19 mouse cellular contexts compared by ENCODE assay signal in genomic region chr5:15010639-15011582, GRCm38 (mm10). TPM values are rescaled to one million over a fixed set of nuclear protein-coding genes. Genes with fewer than 3 reads are reported as not detected.
A peak's percentile ranks its signal among the peaks of the same experiment; 100 is the strongest.
DNase-seq lines count a peak whose midpoint lies in the region; ATAC-seq and TF ChIP-seq lines count a peak whose summit lies in the region.
"Not testable (repeated sequence)": the region's sequence is repeated elsewhere in the genome, so short reads cannot be mapped to it uniquely, and the experiment has no call there.
"Had no signal": no experiment of that assay in that cellular context is flagged by ENCODE, and none has a peak within 500 bp of the region (broad histone marks: within the 10 kb centered on the region; RNA-seq: fewer than 3 reads in every experiment).

No protein-coding gene starts in this region.

- H3K9me3 ChIP-seq in embryonic facial prominence, embryonic 15.5 days (replicated peaks); heart, embryonic 11.5 days (replicated peaks; ENCODE audit: control insufficient read depth, low read length); limb, embryonic 15.5 days; lung, embryonic 16.5 days (ENCODE audit: control insufficient read depth, low read length); stomach, postnatal 0 days (ENCODE audit: control insufficient read depth, low read length): not testable (repeated sequence)
- peaks cover 18% of the 10 kb centered on the region for H3K9me3 ChIP-seq in hindbrain, embryonic 12.5 days (replicated peaks)
- peaks cover 19% of the 10 kb centered on the region for H3K9me3 ChIP-seq in kidney, embryonic 15.5 days (replicated peaks)
- peaks cover 17% of the 10 kb centered on the region for H3K9me3 ChIP-seq in midbrain, embryonic 16.5 days (replicated peaks; ENCODE audit: control insufficient read depth, low read length, poor library complexity, severe bottlenecking)

- peak; percentile 72 for ATAC-seq in embryonic facial prominence, embryonic 15.5 days (ENCODE audit: insufficient number of reproducible peaks, low FRiP score, low TSS enrichment, low read depth)
- peak; percentile 50 for ATAC-seq in heart, embryonic 11.5 days (replicated peaks; ENCODE audit: insufficient number of reproducible peaks, low FRiP score, low TSS enrichment)
- ATAC-seq in hindbrain, embryonic 12.5 days (ENCODE audit: low FRiP score): peak; percentile 64
- peak; percentile 56; the same call in 1 of the 2 replicates for ATAC-seq in kidney, embryonic 15.5 days (replicated peaks; ENCODE audit: low FRiP score)
- ATAC-seq in limb, embryonic 15.5 days (ENCODE audit: insufficient number of reproducible peaks, low FRiP score, low TSS enrichment, low read depth): peak; percentile 62; the same call in 1 of the 2 replicates
- ATAC-seq in lung, embryonic 16.5 days (ENCODE audit: low read depth): peak; percentile 38; the same call in 1 of the 2 replicates
- 0 out of 2 replicates have a peak, but pooled peaks have one; percentile 32 for ATAC-seq in midbrain, embryonic 16.5 days
- 0 out of 2 replicates have a peak, but pooled peaks have one; percentile 42 for ATAC-seq in stomach, postnatal 0 days (ENCODE audit: low FRiP score, low TSS enrichment)

- H3K9ac ChIP-seq in embryonic facial prominence, embryonic 15.5 days; heart, embryonic 11.5 days (ENCODE audit: low read depth, low read length); hindbrain, embryonic 12.5 days; kidney, embryonic 15.5 days; limb, embryonic 15.5 days; lung, embryonic 16.5 days (ENCODE audit: low read length); midbrain, embryonic 16.5 days (ENCODE audit: low read depth, low read length); stomach, postnatal 0 days (ENCODE audit: low read length): not testable (repeated sequence)

- not testable (repeated sequence) for TF ChIP-seq CTCF in stomach, postnatal 0 days (IDR thresholded peaks at IDR 0.05; ENCODE audit: low read depth)

- H3K4me3 ChIP-seq in embryonic facial prominence, embryonic 15.5 days (replicated peaks); heart, embryonic 11.5 days (ENCODE audit: low read depth, low read length); hindbrain, embryonic 12.5 days; kidney, embryonic 15.5 days (replicated peaks); limb, embryonic 15.5 days; lung, embryonic 16.5 days (ENCODE audit: low read length); midbrain, embryonic 16.5 days (ENCODE audit: low read depth, low read length); stomach, postnatal 0 days (ENCODE audit: low read depth, low read length): not testable (repeated sequence)

- WGBS in embryonic facial prominence, embryonic 15.5 days: 81% methylated on average over 11 of the region's 11 CpGs
- 75% methylated on average over 11 of the region's 11 CpGs for WGBS in heart, embryonic 11.5 days (ENCODE audit: insufficient replicate concordance)
- WGBS in hindbrain, embryonic 12.5 days: 84% methylated on average over 11 of the region's 11 CpGs
- WGBS in kidney, embryonic 15.5 days: 87% methylated on average over 11 of the region's 11 CpGs
- WGBS in limb, embryonic 15.5 days: 83% methylated on average over 11 of the region's 11 CpGs
- 81% methylated on average over 11 of the region's 11 CpGs for WGBS in lung, embryonic 16.5 days
- WGBS in midbrain, embryonic 16.5 days: 82% methylated on average over 11 of the region's 11 CpGs
- 83% methylated on average over 11 of the region's 11 CpGs for WGBS in stomach, postnatal 0 days

- not testable (repeated sequence) for H3K27ac ChIP-seq in embryonic facial prominence, embryonic 15.5 days (replicated peaks); heart, embryonic 11.5 days (ENCODE audit: low read depth, low read length); hindbrain, embryonic 12.5 days; kidney, embryonic 15.5 days; limb, embryonic 15.5 days; lung, embryonic 16.5 days (ENCODE audit: low read length); midbrain, embryonic 16.5 days (ENCODE audit: low read length); stomach, postnatal 0 days (replicated peaks)

- not testable (repeated sequence) for H3K27me3 ChIP-seq in embryonic facial prominence, embryonic 15.5 days; heart, embryonic 11.5 days (ENCODE audit: control insufficient read depth, insufficient read depth, low read length); hindbrain, embryonic 12.5 days; kidney, embryonic 15.5 days; limb, embryonic 15.5 days; lung, embryonic 16.5 days (ENCODE audit: control insufficient read depth, insufficient read depth, low read depth, low read length); midbrain, embryonic 16.5 days (ENCODE audit: control insufficient read depth, insufficient read depth, low read depth, low read length); stomach, postnatal 0 days (ENCODE audit: control insufficient read depth, insufficient read depth, low read length)

- H3K4me1 ChIP-seq in embryonic facial prominence, embryonic 15.5 days; heart, embryonic 11.5 days (ENCODE audit: control insufficient read depth, insufficient read depth, low read length); hindbrain, embryonic 12.5 days; kidney, embryonic 15.5 days; limb, embryonic 15.5 days; lung, embryonic 16.5 days (replicated peaks; ENCODE audit: control insufficient read depth, insufficient read depth, low read length); midbrain, embryonic 16.5 days (ENCODE audit: control insufficient read depth, insufficient read depth, low read length); stomach, postnatal 0 days (replicated peaks; ENCODE audit: control insufficient read depth, insufficient read depth): not testable (repeated sequence)

- not testable (repeated sequence) for H3K4me2 ChIP-seq in embryonic facial prominence, embryonic 15.5 days (replicated peaks); heart, embryonic 11.5 days; hindbrain, embryonic 12.5 days (replicated peaks); kidney, embryonic 15.5 days; limb, embryonic 15.5 days; lung, embryonic 16.5 days (ENCODE audit: low read depth, low read length); midbrain, embryonic 16.5 days (ENCODE audit: low read length); stomach, postnatal 0 days (replicated peaks; ENCODE audit: low read depth)

- DNase-seq in stomach, postnatal 0 days (ENCODE audit: low spot score): peak; percentile 16

- H3K36me3 ChIP-seq in embryonic facial prominence, embryonic 15.5 days; heart, embryonic 11.5 days (ENCODE audit: control insufficient read depth, insufficient read depth, low read length); hindbrain, embryonic 12.5 days; kidney, embryonic 15.5 days; limb, embryonic 15.5 days; lung, embryonic 16.5 days (ENCODE audit: control insufficient read depth, insufficient read depth, low read length); midbrain, embryonic 16.5 days (ENCODE audit: control insufficient read depth, insufficient read depth, low read length); stomach, postnatal 0 days (ENCODE audit: control insufficient read depth, insufficient read depth, low read length): not testable (repeated sequence)

- not testable (repeated sequence) for TF ChIP-seq EP300 in stomach, postnatal 0 days (optimal IDR thresholded peaks at IDR 0.05)

RNA-seq across cellular contexts. Expression of gene Gm17019, which starts 21.9 kb away (rescaled TPM):
- polyA plus RNA-seq in embryonic facial prominence, embryonic 15.5 days (2015; fragmentation: Nextera tagmentation; extraction: Ambion mirVana): not detected in 2 replicates
- polyA plus RNA-seq in heart, embryonic 11.5 days (2014; fragmentation: Nextera tagmentation; extraction: Ambion mirVana): not detected in 2 replicates
- polyA plus RNA-seq in hindbrain, embryonic 12.5 days (2016; fragmentation: Nextera tagmentation; extraction: Ambion mirVana): not detected in 2 replicates
- not detected in 2 replicates for polyA plus RNA-seq in kidney, embryonic 15.5 days (2015; fragmentation: Nextera tagmentation; extraction: Ambion mirVana)
- polyA plus RNA-seq in limb, embryonic 15.5 days (2015; fragmentation: Nextera tagmentation; extraction: Ambion mirVana): not detected in 2 replicates
- not detected in 2 replicates for polyA plus RNA-seq in lung, embryonic 16.5 days (2015; fragmentation: Nextera tagmentation; extraction: Ambion mirVana)
- not detected in 2 replicates for polyA plus RNA-seq in midbrain, embryonic 16.5 days (2015; fragmentation: Nextera tagmentation; extraction: Ambion mirVana)
- not detected in 2 replicates for polyA plus RNA-seq in stomach, postnatal 0 days (2015; fragmentation: Nextera tagmentation; extraction: Ambion mirVana)
- polyA plus RNA-seq: adrenal gland, adult 2 months; embryonic facial prominence, embryonic 10.5 days; erythroblast, embryonic 14.5 days; forebrain, embryonic 15.5 days; G1E; heart, embryonic 13.5 days; kidney, adult 2 months; limb, embryonic 12.5 days; liver, embryonic 16.5 days; small intestine, adult 2 months; urinary bladder, adult 2 months had no signal

RNA-seq across cellular contexts. Expression of gene Gm10354, which starts 32.2 kb away (rescaled TPM):
- polyA plus RNA-seq in embryonic facial prominence, embryonic 15.5 days (2015; fragmentation: Nextera tagmentation; extraction: Ambion mirVana): 0.14 TPM in 1 of 2 replicates, not detected in the other
- polyA plus RNA-seq in heart, embryonic 11.5 days (2014; fragmentation: Nextera tagmentation; extraction: Ambion mirVana): not detected in 2 replicates
- not detected in 2 replicates for polyA plus RNA-seq in hindbrain, embryonic 12.5 days (2016; fragmentation: Nextera tagmentation; extraction: Ambion mirVana)
- polyA plus RNA-seq in kidney, embryonic 15.5 days (2015; fragmentation: Nextera tagmentation; extraction: Ambion mirVana): not detected in 2 replicates
- not detected in 2 replicates for polyA plus RNA-seq in limb, embryonic 15.5 days (2015; fragmentation: Nextera tagmentation; extraction: Ambion mirVana)
- not detected in 2 replicates for polyA plus RNA-seq in lung, embryonic 16.5 days (2015; fragmentation: Nextera tagmentation; extraction: Ambion mirVana)
- not detected in 2 replicates for polyA plus RNA-seq in midbrain, embryonic 16.5 days (2015; fragmentation: Nextera tagmentation; extraction: Ambion mirVana)
- not detected in 2 replicates for polyA plus RNA-seq in stomach, postnatal 0 days (2015; fragmentation: Nextera tagmentation; extraction: Ambion mirVana)
- polyA plus RNA-seq: adrenal gland, adult 2 months; embryonic facial prominence, embryonic 10.5 days; erythroblast, embryonic 14.5 days; forebrain, embryonic 15.5 days; G1E; heart, embryonic 13.5 days; kidney, adult 2 months; limb, embryonic 12.5 days; liver, embryonic 16.5 days; small intestine, adult 2 months; urinary bladder, adult 2 months had no signal
